Mouse (Mus musculus): ENCODE measurements around the gene Lrrc7. TPM values are rescaled to one million over a fixed set of nuclear protein-coding genes. Genes with fewer than 3 reads are reported as not detected.

Gene Lrrc7
- polyA plus RNA-seq (2014; fragmentation: Nextera tagmentation; extraction: Ambion mirVana) = 0.16 and 0.22 TPM in 2 replicates

DNA sequence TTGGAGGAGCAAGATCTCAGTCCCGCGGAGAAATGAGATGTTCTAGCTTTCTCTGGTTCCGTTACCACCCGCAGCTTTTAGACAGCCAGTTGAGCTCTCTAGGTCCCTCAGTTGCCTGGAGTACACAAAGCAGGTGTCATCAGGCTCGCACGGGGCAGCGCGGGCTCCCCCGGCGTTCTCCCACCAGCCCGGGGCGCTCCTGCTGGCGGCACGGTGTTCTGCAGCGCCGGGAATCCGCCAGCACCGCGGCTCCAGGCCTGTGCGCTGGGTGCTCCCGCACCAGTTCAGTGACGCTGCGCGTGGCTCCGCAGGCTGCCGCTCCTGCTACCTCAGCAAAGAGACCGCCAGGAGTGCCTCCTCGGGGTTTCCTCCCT, at the start of gene Lrrc7:
TSS of gene Lrrc7 (minus strand) at position 235 of the 374 bp plus-strand sequence.
- Histone ChIP-seq H3K27ac (ENCODE audit: low read depth, low read length) (no peak within 1 kb of the TSS), H3K9ac (ENCODE audit: low read depth, low read length) (no peak within 1 kb of the TSS), H3K36me3 (ENCODE audit: control insufficient read depth, insufficient read depth, low read length) (no peaks in the 10 kb centered on the region), H3K4me2 (peak within 1 kb of the TSS; percentile 75), H3K4me1 (replicated peaks; ENCODE audit: control insufficient read depth, insufficient read depth, low read length) (no peaks in the 10 kb centered on the region), H3K27me3 (replicated peaks; ENCODE audit: control insufficient read depth, insufficient read depth, low read length) (peaks cover 36% of the 10 kb centered on the region), H3K4me3 (ENCODE audit: low read depth, low read length) (peak within 1 kb of the TSS; percentile 52), H3K9me3 (ENCODE audit: control insufficient read depth, low read length) (no peaks in the 10 kb centered on the region)
- DNase-seq (ENCODE audit: low spot score) (peak; percentile 46), ATAC-seq (replicated peaks; ENCODE audit: low FRiP score) (peak; percentile 81)
- 2% methylated on average over 28 of the region's 28 CpGs for WGBS

DNA sequence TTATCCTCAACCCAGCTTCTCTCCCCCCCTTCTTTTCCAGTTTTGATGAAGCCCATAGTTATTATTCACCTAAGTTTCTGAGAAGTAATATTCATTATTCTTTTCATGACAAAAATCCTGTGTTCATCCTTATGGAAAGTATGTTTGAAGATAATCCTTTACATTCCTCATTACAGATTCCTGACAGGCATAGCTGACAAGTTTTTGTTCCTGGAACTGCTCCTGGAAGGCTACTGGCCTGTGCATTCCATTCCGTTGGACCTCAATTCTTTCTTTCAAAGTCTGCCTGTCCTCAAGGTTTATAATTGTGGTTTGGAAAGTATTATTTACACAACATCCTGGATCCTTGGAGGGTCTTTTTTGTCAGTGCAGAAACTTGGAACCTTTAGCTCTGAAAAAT, 45.0 kb upstream of the Lrrc7 start:
- H3K4me1 ChIP-seq (replicated peaks; ENCODE audit: control insufficient read depth, insufficient read depth, low read length) = no peaks in the 10 kb centered on the region
- no peak overlapping the region for H3K4me3 ChIP-seq (ENCODE audit: low read depth, low read length)
- no peak overlapping the region for H3K4me2 ChIP-seq
- H3K9me3 ChIP-seq (ENCODE audit: control insufficient read depth, low read length) = no peaks in the 10 kb centered on the region
- DNase-seq (ENCODE audit: low spot score) (no peak), ATAC-seq (replicated peaks; ENCODE audit: low FRiP score) (no peak)
- H3K9ac ChIP-seq (ENCODE audit: low read depth, low read length) = no peak overlapping the region
- no peaks in the 10 kb centered on the region for H3K27me3 ChIP-seq (replicated peaks; ENCODE audit: control insufficient read depth, insufficient read depth, low read length)
- H3K36me3 ChIP-seq (ENCODE audit: control insufficient read depth, insufficient read depth, low read length) = no peaks in the 10 kb centered on the region
- 69% methylated on average over 1 of the region's 1 CpGs for WGBS
- H3K27ac ChIP-seq (ENCODE audit: low read depth, low read length) = no peak overlapping the region

DNA sequence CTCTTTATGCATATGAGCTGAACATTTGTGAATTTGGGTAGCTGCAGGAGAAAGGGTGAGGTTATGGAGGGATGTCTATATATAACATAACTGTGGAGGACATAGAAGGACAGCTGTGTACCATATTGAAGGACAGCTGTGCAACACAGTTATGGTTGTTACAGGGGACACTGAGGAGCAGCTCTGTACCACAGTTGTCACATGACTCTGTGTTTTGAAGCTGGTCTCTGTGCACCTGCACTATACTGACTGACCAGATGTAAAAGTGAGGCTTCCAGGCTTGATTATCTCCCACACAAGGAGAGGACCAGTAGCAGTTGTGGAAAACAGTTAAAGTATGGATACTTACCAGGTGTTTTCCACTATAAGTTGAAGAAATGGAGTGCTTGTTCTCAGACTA, 43.3 kb upstream of the Lrrc7 start:
- H3K4me1 ChIP-seq (replicated peaks; ENCODE audit: control insufficient read depth, insufficient read depth, low read length) = no peaks in the 10 kb centered on the region
- H3K4me3 ChIP-seq (ENCODE audit: low read depth, low read length) = no peak overlapping the region
- ATAC-seq (replicated peaks; ENCODE audit: low FRiP score) (peak; percentile 51; the same call in 1 of the 2 replicates), DNase-seq (ENCODE audit: low spot score) (no peak)
- H3K27me3 ChIP-seq (replicated peaks; ENCODE audit: control insufficient read depth, insufficient read depth, low read length) = no peaks in the 10 kb centered on the region
- H3K27ac ChIP-seq (ENCODE audit: low read depth, low read length) = no peak overlapping the region
- no peaks in the 10 kb centered on the region for H3K36me3 ChIP-seq (ENCODE audit: control insufficient read depth, insufficient read depth, low read length)
- H3K9me3 ChIP-seq (ENCODE audit: control insufficient read depth, low read length) = no peaks in the 10 kb centered on the region
- H3K4me2 ChIP-seq = no peak overlapping the region
- H3K9ac ChIP-seq (ENCODE audit: low read depth, low read length) = no peak overlapping the region

DNA sequence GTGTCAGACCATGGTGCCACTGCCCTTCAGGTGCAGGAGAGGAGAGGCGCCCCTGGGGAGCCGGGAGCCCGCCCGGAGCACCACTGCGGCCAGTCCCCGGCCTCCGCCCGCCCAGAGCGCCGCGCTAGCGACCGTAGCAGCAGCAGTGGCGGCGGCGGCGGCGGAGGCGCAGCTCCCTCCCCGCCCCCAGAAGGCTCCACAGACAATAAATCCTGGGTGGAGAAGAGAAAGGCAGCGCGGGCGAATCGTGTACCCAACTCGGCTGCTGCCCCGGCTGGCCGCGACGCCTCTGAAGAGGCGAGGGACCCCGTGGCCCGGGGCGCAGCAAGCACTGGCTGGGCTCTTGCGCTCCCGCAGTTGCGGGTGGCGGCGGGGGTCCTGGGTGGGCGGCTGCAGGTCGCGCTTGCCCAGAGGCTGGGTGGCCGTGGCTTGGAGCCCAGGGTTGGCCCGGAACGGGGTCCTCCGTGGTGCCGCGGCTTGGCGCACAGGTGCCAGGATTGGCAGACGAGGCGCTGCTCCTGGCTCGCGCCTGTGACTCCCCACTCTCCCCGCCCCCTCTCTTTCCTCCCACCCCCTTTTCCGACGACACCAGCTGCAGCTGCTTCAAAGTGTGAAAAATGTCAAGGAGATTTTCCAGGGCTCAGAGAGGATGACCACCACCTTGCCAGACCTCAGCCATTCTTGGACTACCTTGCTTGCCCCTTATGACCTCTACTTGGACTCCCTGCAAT, 600 bp downstream of the Lrrc7 start:
- H3K4me3 ChIP-seq (ENCODE audit: low read depth, low read length) = peak overlapping the region; percentile 52

DNA sequence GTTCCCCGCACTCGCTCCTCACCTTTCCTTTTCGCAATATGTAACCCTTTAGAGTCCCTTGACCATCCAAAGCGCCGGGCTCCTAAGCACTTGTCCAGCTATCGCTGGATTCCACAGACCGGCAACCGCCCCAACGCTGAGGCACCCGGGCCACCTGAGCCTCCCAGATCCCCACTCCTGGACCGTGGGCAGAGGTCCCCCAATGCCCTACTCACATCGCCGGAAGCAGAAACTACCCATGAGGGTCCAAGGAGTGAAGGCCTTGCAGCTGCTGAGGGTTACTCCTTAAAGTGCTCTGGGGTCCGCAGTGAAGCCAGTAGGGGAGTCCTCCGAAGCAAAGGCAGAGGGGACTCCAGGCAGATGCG, 1.1 kb downstream of the Lrrc7 start:
- ATAC-seq (replicated peaks; ENCODE audit: low FRiP score) (peak; percentile 16; the same call in 1 of the 2 replicates), DNase-seq (ENCODE audit: low spot score) (peak; percentile 40)
- no peak overlapping the region for H3K9ac ChIP-seq (ENCODE audit: low read depth, low read length)

More for the DNA sequence above, 600 bp downstream of the Lrrc7 start:
- Histone ChIP-seq H3K36me3 (ENCODE audit: control insufficient read depth, insufficient read depth, low read length) (no peaks in the 10 kb centered on the region), H3K27ac (ENCODE audit: low read depth, low read length) (no peak overlapping the region), H3K9me3 (ENCODE audit: control insufficient read depth, low read length) (no peaks in the 10 kb centered on the region), H3K4me2 (peak overlapping the region; percentile 75), H3K4me1 (replicated peaks; ENCODE audit: control insufficient read depth, insufficient read depth, low read length) (no peaks in the 10 kb centered on the region), H3K9ac (ENCODE audit: low read depth, low read length) (no peak overlapping the region), H3K27me3 (replicated peaks; ENCODE audit: control insufficient read depth, insufficient read depth, low read length) (peaks cover 36% of the 10 kb centered on the region)
- peak; percentile 44; the same call in 1 of the 2 replicates for ATAC-seq (replicated peaks; ENCODE audit: low FRiP score)
- DNase-seq (ENCODE audit: low spot score) = peak; percentile 44
- 1% methylated on average over 54 of the region's 55 CpGs for WGBS

DNA sequence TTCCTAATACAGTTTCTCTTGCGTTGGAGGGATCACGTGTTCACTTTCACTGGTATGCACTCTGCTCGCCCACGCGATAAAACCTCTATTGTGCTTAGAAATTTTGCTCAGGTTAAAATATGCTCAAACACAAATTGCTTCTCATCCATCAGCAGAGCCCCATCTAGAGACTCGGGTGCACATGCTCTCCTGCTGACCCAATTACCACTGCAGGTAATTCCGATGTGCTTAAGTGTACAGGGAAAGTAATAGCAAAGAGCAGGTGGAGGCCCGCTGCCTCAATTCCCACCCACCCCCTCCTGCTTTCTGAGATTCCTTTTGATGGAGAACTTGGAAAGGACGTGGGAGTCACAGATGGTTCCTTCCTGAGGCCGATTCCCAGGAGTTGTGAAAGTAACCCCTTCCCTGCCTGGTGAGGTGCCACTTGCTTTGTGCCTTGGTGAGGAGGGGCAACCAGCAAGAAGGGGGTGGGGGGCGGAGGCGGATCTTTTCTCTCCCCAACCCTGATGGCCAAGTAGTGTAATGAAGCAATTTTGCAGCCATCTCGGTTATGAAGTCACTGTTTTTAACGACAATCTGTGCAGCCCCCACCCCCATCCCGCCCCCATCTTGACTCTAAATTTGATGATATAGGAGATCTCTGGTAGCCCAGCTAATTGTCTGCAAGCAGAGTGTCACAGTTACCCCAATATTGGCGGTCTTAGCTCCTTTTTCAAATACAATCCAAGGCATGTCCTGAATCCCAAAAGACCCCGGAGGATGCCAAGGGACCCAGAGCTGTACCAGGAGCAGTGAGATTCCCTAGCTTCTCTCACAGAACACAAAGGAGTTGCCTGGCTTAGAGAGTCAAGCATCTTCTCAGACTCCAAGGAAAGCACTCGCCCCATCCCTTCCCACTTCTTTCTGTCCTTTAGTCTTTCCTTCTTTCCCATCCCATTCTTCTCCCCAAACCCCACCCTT, 2.0 kb downstream of the Lrrc7 start:
- Histone ChIP-seq H3K4me2 (peak overlapping the region; percentile 14; the same call in 1 of the 2 replicates), H3K36me3 (ENCODE audit: control insufficient read depth, insufficient read depth, low read length) (no peaks in the 10 kb centered on the region), H3K27ac (ENCODE audit: low read depth, low read length) (no peak overlapping the region), H3K27me3 (replicated peaks; ENCODE audit: control insufficient read depth, insufficient read depth, low read length) (peaks cover 36% of the 10 kb centered on the region), H3K4me3 (ENCODE audit: low read depth, low read length) (no peak overlapping the region), H3K4me1 (replicated peaks; ENCODE audit: control insufficient read depth, insufficient read depth, low read length) (no peaks in the 10 kb centered on the region), H3K9me3 (ENCODE audit: control insufficient read depth, low read length) (no peaks in the 10 kb centered on the region), H3K9ac (ENCODE audit: low read depth, low read length) (no peak overlapping the region)
- WGBS = 6% methylated on average over 18 of the region's 18 CpGs
- DNase-seq (ENCODE audit: low spot score) (no peak), ATAC-seq (replicated peaks; ENCODE audit: low FRiP score) (no peak)

More for the DNA sequence above, 1.1 kb downstream of the Lrrc7 start:
- 2% methylated on average over 16 of the region's 16 CpGs for WGBS
- H3K27ac ChIP-seq (ENCODE audit: low read depth, low read length) = no peak overlapping the region
- H3K4me2 ChIP-seq = peak overlapping the region; percentile 75
- H3K36me3 ChIP-seq (ENCODE audit: control insufficient read depth, insufficient read depth, low read length) = no peaks in the 10 kb centered on the region
- H3K9me3 ChIP-seq (ENCODE audit: control insufficient read depth, low read length) = no peaks in the 10 kb centered on the region
- H3K27me3 ChIP-seq (replicated peaks; ENCODE audit: control insufficient read depth, insufficient read depth, low read length) = peaks cover 36% of the 10 kb centered on the region
- H3K4me1 ChIP-seq (replicated peaks; ENCODE audit: control insufficient read depth, insufficient read depth, low read length) = no peaks in the 10 kb centered on the region
- peak overlapping the region; percentile 52 for H3K4me3 ChIP-seq (ENCODE audit: low read depth, low read length)

DNA sequence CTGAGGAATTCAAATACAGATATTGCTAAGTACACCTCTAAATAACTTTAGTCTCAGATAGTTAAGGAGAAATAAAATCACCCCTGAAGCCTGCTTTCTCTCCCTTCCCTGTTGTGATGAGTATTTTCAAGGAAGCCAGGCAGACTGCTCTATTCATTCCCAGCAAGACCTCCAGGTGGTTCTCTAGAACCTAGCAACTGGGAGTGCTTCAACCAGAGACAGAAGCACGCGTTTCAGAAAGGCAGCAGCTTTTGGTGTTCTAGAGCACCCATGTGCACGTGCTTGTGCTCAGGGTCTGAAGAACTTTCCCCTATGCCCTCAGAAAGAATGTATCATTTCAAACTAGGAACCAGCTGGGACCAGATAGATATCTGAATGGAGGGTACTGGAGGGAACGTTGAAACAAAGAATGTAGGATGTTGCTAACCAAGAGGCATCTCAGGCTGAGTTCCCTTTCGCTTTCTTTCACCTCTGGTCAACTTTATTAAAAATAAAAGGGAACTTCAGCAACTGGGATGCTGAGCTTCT, 2.8 kb downstream of the Lrrc7 start:
- Histone ChIP-seq H3K27me3 (replicated peaks; ENCODE audit: control insufficient read depth, insufficient read depth, low read length) (peaks cover 36% of the 10 kb centered on the region), H3K4me2 (no peak overlapping the region), H3K4me1 (replicated peaks; ENCODE audit: control insufficient read depth, insufficient read depth, low read length) (no peaks in the 10 kb centered on the region), H3K9ac (ENCODE audit: low read depth, low read length) (no peak overlapping the region), H3K4me3 (ENCODE audit: low read depth, low read length) (no peak overlapping the region), H3K36me3 (ENCODE audit: control insufficient read depth, insufficient read depth, low read length) (no peaks in the 10 kb centered on the region), H3K9me3 (ENCODE audit: control insufficient read depth, low read length) (no peaks in the 10 kb centered on the region), H3K27ac (ENCODE audit: low read depth, low read length) (no peak overlapping the region)
- WGBS = 9% methylated on average over 5 of the region's 5 CpGs
- no peak for ATAC-seq (replicated peaks; ENCODE audit: low FRiP score)
- no peak for DNase-seq (ENCODE audit: low spot score)

DNA sequence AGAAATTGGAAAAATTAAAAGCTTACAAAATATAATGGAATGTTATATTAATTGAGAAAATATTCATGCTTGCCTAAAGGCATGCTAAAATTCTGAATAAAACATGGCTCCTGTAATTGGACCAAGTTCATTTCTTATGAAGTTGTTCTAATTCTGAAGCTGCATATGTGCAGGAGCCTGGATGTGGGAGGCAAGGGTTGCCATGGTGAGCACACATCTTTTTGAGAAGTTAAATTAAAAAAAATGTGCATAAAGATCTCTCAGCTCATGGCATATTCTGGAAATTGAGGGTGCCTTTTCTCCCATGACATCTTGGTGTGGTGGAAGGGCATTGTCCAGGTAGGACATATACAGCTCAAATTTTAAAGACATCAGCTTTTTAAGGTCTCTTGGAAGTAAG, 3.4 kb downstream of the Lrrc7 start:
- Histone ChIP-seq H3K4me2 (no peak overlapping the region), H3K9ac (ENCODE audit: low read depth, low read length) (no peak overlapping the region), H3K27ac (ENCODE audit: low read depth, low read length) (no peak overlapping the region), H3K9me3 (ENCODE audit: control insufficient read depth, low read length) (no peaks in the 10 kb centered on the region), H3K36me3 (ENCODE audit: control insufficient read depth, insufficient read depth, low read length) (no peaks in the 10 kb centered on the region), H3K4me1 (replicated peaks; ENCODE audit: control insufficient read depth, insufficient read depth, low read length) (no peaks in the 10 kb centered on the region), H3K4me3 (ENCODE audit: low read depth, low read length) (no peak overlapping the region), H3K27me3 (replicated peaks; ENCODE audit: control insufficient read depth, insufficient read depth, low read length) (peaks cover 36% of the 10 kb centered on the region)
- no peak for DNase-seq (ENCODE audit: low spot score)
- ATAC-seq (replicated peaks; ENCODE audit: low FRiP score) = no peak

All from liver, embryonic 11.5 days (tissue).